Mouse (Mus musculus): ENCODE results near the gene Wdr83os.
A peak's percentile ranks its signal among the peaks of the same experiment; 100 is the strongest.
"Not testable (repeated sequence)": the region's sequence is repeated elsewhere in the genome, so short reads cannot be mapped to it uniquely, and the experiment has no call there.

Wdr83os gene

DNA sequence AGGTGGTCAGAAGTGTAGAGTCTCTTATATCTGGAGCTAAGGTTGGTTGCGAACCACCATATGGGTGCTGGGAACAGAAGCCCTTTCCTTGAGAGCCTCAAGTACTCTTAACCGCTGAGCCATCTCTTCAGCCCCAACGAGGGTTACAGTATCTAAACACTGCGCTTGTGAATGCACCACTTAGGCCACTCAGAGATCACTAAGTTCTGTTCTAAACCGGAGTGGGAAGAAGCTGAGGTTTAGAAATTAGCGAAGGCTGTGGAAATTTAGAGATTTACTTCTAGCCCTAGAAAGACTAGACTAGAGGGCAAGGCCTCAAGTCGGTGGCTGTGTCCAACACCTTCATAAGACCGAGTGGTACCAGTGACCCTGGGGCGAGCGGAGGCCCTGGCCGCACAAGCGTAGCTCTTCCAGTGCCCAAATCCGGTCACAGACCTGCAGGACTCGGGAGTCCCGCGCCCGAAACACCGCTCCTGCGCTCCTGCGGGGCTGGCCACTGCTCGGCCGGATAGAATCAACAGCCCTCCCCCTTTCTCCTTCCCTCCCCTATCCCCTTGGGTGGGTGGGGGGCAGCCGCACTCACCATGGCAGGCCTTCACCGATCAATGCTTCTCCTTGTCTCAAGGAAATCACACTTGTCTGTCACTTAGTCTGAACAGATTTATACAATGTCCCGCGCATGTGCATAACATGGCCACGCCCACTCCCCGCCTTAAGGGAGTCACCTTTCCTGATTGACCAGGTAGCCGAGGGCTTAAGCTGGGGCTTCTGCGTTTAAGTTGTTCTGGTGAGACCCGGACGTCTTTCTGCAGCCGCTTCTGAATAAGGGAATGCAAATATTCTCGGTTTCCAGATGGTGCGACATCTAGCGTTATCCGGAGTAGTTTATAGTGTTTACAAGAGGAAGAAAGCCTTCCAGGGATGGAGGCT, 38.8 kb downstream of the Wdr83os start:
- DNase-seq (ENCODE audit: low read depth): peak; percentile 79

DNA sequence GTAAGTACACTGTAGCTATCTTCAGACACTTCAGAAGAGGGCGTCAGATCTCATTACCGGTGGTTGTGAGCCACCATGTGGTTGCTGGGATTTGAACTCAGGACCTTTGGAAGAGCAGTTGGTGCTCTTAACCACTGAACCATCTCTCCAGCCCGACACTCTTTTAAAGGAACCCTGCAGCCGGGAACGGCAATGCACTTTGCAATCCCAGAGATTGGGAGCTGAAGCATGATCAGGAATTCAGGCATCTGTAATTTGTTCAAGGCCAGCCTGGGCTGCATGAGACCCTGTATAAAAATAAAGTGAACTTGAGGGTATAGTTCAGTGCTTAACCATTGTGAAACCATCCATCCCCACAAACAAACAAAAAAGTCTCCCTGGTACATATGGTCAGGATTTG, 39.7 kb downstream of the Wdr83os start:
- DNase-seq (ENCODE audit: low read depth): not testable (repeated sequence)

DNA sequence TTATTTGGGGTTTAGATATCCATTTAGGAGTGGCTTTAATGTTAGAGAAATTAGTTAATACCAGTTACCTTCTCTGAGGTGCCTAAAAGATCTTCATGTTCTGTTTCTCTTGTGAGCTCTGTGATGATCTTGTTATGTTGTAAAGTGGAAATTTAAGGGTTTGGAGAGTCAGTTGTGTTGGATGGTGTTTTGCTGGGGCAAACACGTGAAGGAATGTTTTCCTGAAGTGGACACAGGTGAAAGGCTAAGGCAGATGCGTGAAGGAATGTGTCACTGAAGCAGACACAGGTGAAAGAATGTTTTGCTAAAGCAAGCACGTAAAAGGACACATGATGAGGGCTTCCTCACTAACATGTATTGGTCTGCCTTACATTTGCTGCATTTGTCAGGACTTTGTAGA, 42.5 kb downstream of the Wdr83os start, which contains the start of gene Zfp791:
TSS of gene Zfp791 (minus strand) at position 101 of the 400 bp plus-strand sequence.
- DNase-seq (ENCODE audit: low read depth): no peak

DNA sequence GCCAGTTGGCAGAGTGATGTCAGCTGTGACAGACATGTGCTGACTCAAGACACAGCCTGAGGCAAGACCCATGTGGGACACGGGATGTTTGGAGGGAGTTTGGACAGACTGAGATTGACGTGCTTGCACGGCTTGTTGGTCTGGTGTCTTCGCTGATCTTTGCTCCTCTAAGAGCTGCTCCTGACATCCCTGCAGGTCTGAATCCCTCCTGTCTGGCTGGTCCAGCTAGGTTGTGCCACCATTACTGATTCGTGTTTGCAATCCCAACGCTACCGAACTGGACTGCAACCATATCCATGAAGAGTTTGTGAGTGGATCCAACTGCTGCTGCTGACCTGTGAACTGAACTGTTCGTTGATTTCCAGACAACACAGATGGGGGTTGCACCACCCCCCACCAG, 43.2 kb downstream of the Wdr83os start:
- no peak for DNase-seq (ENCODE audit: low read depth)

Data from NIH3T3 (cell line).